ENCODE assay signal across 8 mouse cellular contexts in the genomic region with DNA sequence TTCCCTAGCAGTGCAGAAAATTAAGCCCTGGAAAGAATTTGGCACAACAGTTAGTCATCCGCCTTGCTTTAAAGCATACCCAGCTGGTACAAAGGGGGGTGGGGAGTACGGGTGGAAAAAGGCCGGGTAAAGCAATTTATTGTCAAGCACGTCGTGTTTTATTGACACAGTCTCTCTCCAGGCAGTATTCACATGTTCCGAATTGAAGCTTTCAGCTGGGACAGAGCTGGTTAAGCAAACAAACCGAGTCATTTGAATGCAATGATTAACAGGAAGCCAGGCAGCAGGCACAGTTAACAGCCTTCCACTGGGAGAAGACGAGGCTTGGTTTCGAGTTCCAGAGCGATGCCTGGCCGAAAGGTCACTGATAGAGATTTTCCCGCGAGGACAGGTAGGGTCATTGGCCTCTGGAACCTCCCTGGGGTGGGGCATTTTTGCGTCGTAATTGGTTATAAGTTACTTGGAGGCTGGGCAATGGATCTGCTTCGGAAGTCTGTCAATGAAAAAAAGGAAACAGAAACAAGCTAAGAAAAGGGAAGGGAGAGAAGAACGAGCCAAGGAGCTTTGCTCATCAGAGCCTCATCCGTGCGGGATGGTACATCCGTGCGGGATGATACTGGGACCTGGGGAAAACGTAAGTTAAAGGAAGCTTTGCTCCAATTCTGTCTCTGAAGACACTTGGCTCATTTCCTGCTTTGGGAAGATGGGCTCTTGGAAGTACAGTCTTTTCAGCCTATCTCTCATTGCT. TPM values are rescaled to one million over a fixed set of nuclear protein-coding genes. Genes with fewer than 3 reads are reported as not detected.
DNase-seq lines count a peak whose midpoint lies in the region; ATAC-seq lines count a peak whose summit lies in the region.

A gene (plus strand): TSS at position 103 of the 748 bp plus-strand sequence.

- H3K9ac ChIP-seq in kidney, embryonic 14.5 days (ENCODE audit: low read depth, low read length), result 0 out of 2 replicates have a peak within 1 kb of the TSS, but pooled peaks have one; percentile 5
- 0 out of 2 replicates have a peak within 1 kb of the TSS, but pooled peaks have one; percentile 4 for H3K9ac ChIP-seq in limb, embryonic 15.5 days
- H3K9ac ChIP-seq in midbrain, embryonic 16.5 days (ENCODE audit: low read depth, low read length), result no peak within 1 kb of the TSS

- peak; percentile 84; the same call in 1 of the 2 replicates for ATAC-seq in kidney, embryonic 14.5 days (ENCODE audit: low FRiP score, low TSS enrichment)
- ATAC-seq in limb, embryonic 15.5 days (ENCODE audit: insufficient number of reproducible peaks, low FRiP score, low TSS enrichment, low read depth), result no peak
- ATAC-seq in midbrain, embryonic 16.5 days, result no peak

- no peaks in the 10 kb centered on the region for H3K9me3 ChIP-seq in kidney, embryonic 14.5 days (ENCODE audit: control insufficient read depth, low read length)
- no peaks in the 10 kb centered on the region for H3K9me3 ChIP-seq in limb, embryonic 15.5 days
- H3K9me3 ChIP-seq in midbrain, embryonic 16.5 days (replicated peaks; ENCODE audit: control insufficient read depth, low read length, poor library complexity, severe bottlenecking), result no peaks in the 10 kb centered on the region

- peaks cover 19% of the 10 kb centered on the region; the same call in 1 of the 2 replicates for H3K4me1 ChIP-seq in kidney, embryonic 14.5 days (ENCODE audit: control insufficient read depth, insufficient read depth, low read length)
- H3K4me1 ChIP-seq in limb, embryonic 15.5 days, result peaks cover 15% of the 10 kb centered on the region
- H3K4me1 ChIP-seq in midbrain, embryonic 16.5 days (ENCODE audit: control insufficient read depth, insufficient read depth, low read length), result no peaks in the 10 kb centered on the region

- H3K27ac ChIP-seq in kidney, embryonic 14.5 days (ENCODE audit: low read depth, low read length), result peak within 1 kb of the TSS; percentile 0; the same call in 1 of the 2 replicates
- no peak within 1 kb of the TSS; the same call in 1 of the 2 replicates for H3K27ac ChIP-seq in limb, embryonic 15.5 days
- H3K27ac ChIP-seq in midbrain, embryonic 16.5 days (ENCODE audit: low read length), result no peak within 1 kb of the TSS

- H3K36me3 ChIP-seq in kidney, embryonic 14.5 days (ENCODE audit: control insufficient read depth, insufficient read depth, low read length), result no peaks in the 10 kb centered on the region
- no peaks in the 10 kb centered on the region for H3K36me3 ChIP-seq in limb, embryonic 15.5 days
- H3K36me3 ChIP-seq in midbrain, embryonic 16.5 days (ENCODE audit: control insufficient read depth, insufficient read depth, low read length), result no peaks in the 10 kb centered on the region

- 18% methylated on average over 22 of the region's 22 CpGs for WGBS in kidney, embryonic 14.5 days
- WGBS in limb, embryonic 15.5 days, result 26% methylated on average over 22 of the region's 22 CpGs
- 64% methylated on average over 22 of the region's 22 CpGs for WGBS in midbrain, embryonic 16.5 days

- DNase-seq in 416B (ENCODE audit: low read depth), result peak; percentile 48
- peak in 1 of 2 experiments; percentile 12 for DNase-seq in adrenal gland, postnatal 4 days (ENCODE audit: low spot score in 2 of 2)
- DNase-seq in heart, adult 8-10 months (ENCODE audit: low spot score), result peak; percentile 28
- no peak for DNase-seq in B cell, adult 2 months
- DNase-seq in cerebellum, postnatal 14 days, result no peak

- H3K4me3 ChIP-seq in kidney, embryonic 14.5 days (ENCODE audit: low read length), result peak within 1 kb of the TSS; percentile 27
- H3K4me3 ChIP-seq in limb, embryonic 15.5 days, result peak within 1 kb of the TSS; percentile 29
- H3K4me3 ChIP-seq in midbrain, embryonic 16.5 days (ENCODE audit: low read depth, low read length), result peak within 1 kb of the TSS; percentile 17; the same call in 1 of the 2 replicates

- peak within 1 kb of the TSS; percentile 50 for H3K4me2 ChIP-seq in kidney, embryonic 14.5 days (replicated peaks; ENCODE audit: low read depth, low read length)
- H3K4me2 ChIP-seq in limb, embryonic 15.5 days, result peak within 1 kb of the TSS; percentile 37
- H3K4me2 ChIP-seq in midbrain, embryonic 16.5 days (ENCODE audit: low read length), result peak within 1 kb of the TSS; percentile 36

- H3K27me3 ChIP-seq in kidney, embryonic 14.5 days (ENCODE audit: control insufficient read depth, insufficient read depth, low read length), result no peaks in the 10 kb centered on the region
- H3K27me3 ChIP-seq in limb, embryonic 15.5 days, result no peaks in the 10 kb centered on the region
- H3K27me3 ChIP-seq in midbrain, embryonic 16.5 days (ENCODE audit: control insufficient read depth, insufficient read depth, low read depth, low read length), result no peaks in the 10 kb centered on the region

RNA-seq across cellular contexts. Expression of the gene that starts here (rescaled TPM):
- 10 to 100 TPM; 10.3 to 11.0 TPM for total RNA-seq in adrenal gland, postnatal 4 days (2021)
- total RNA-seq in heart, adult 8-10 months (2022), result 1 to 10 TPM; 6.2 to 9.7 (median 7.1) TPM
- polyA plus RNA-seq in kidney, embryonic 14.5 days (2014; fragmentation: Nextera tagmentation; extraction: Ambion mirVana), result 3.4 and 6.9 TPM in 2 replicates
- polyA plus RNA-seq in limb, embryonic 15.5 days (2015; fragmentation: Nextera tagmentation; extraction: Ambion mirVana), result 3.4 and 3.7 TPM in 2 replicates
- polyA plus RNA-seq in midbrain, embryonic 16.5 days (2015; fragmentation: Nextera tagmentation; extraction: Ambion mirVana), result 4.0 TPM in 2 replicates

Comparison
In these comparisons a context has a peak if more than half of its experiments do, and no peak if none do; other contexts are left out.
1. DNase-seq: peak in 416B (single experiment) and heart, adult 8-10 months (single experiment); none in B cell, adult 2 months (0 of 2) and cerebellum, postnatal 14 days (0 of 2).
2. Peak in every context shown above with its lines, with median percentiles within 50 percentile points of each other: H3K4me2 ChIP-seq and H3K4me3 ChIP-seq.